Mouse (Mus musculus) kidney, embryonic 15.5 days (tissue): Measurements from ENCODE around the gene Col2a1. TPM values are rescaled to one million over a fixed set of nuclear protein-coding genes. Genes with fewer than 3 reads are reported as not detected.
A peak's percentile ranks its signal among the peaks of the same experiment; 100 is the strongest.

Source experiments
- ATAC-seq: fragments of 200-750 bp; cut with Nextera tagmentation; replicated peaks from 2 replicates; pipeline ENCODE4 v1.8.0; 2017; ENCODE audit warnings: moderate TSS enrichment; ENCODE audit not compliant: low FRiP score
- H3K27ac ChIP-seq: fragments of 300-500 bp; sonication (generic); 2 replicates; pipeline ENCODE4 v1.5.1; 2015; ENCODE audit warnings: mild to moderate bottlenecking, inconsistent platforms
- H3K27me3 ChIP-seq: fragments of 300-500 bp; sonication (generic); 2 replicates; pipeline ENCODE4 v1.6.1; 2015; ENCODE audit warnings: inconsistent platforms
- H3K36me3 ChIP-seq: fragments of 300-500 bp; sonication (generic); 2 replicates; pipeline ENCODE4 v1.6.1; 2015; ENCODE audit warnings: inconsistent platforms
- H3K4me1 ChIP-seq: fragments of 300-500 bp; sonication (generic); 2 replicates; pipeline ENCODE4 v1.6.1; 2015; ENCODE audit warnings: inconsistent platforms
- H3K4me2 ChIP-seq: fragments of 300-500 bp; sonication (generic); 2 replicates; pipeline ENCODE4 v1.6.1; 2015; ENCODE audit warnings: moderate library complexity, mild to moderate bottlenecking, inconsistent platforms
- H3K4me3 ChIP-seq: fragments of 300-500 bp; sonication (generic); replicated peaks from 2 replicates; pipeline ENCODE4 v1.5.1; 2015; ENCODE audit warnings: mild to moderate bottlenecking, inconsistent platforms
- H3K9ac ChIP-seq: fragments of 300-500 bp; sonication (generic); 2 replicates; pipeline ENCODE4 v1.6.1; 2015; ENCODE audit warnings: mild to moderate bottlenecking, inconsistent platforms
- H3K9me3 ChIP-seq: fragments of 300-500 bp; sonication (generic); replicated peaks from 2 replicates; pipeline ENCODE4 v1.6.1; 2016; ENCODE audit warnings: inconsistent platforms
- WGBS: fragments of 180-500 bp; shearing (Covaris S2); methylation state at CpG from one replicate; pipeline ENCODE4 v1.1.7; 2015; ENCODE audit warnings: mixed read lengths; 5-methylcytosine and 5-hydroxymethylcytosine counted together
- polyA plus RNA-seq: library from polyadenylated mRNA; unstranded; fragments of >200 nt; fragmentation: Nextera tagmentation; extraction: Ambion mirVana; gene quantifications from 2 replicates; pipeline ENCODE4 v1.2.1, GENCODE M21; 2015

The Col2a1 gene
- polyA plus RNA-seq, 1 experiment from 2014 or later: 18.9 TPM

DNA sequence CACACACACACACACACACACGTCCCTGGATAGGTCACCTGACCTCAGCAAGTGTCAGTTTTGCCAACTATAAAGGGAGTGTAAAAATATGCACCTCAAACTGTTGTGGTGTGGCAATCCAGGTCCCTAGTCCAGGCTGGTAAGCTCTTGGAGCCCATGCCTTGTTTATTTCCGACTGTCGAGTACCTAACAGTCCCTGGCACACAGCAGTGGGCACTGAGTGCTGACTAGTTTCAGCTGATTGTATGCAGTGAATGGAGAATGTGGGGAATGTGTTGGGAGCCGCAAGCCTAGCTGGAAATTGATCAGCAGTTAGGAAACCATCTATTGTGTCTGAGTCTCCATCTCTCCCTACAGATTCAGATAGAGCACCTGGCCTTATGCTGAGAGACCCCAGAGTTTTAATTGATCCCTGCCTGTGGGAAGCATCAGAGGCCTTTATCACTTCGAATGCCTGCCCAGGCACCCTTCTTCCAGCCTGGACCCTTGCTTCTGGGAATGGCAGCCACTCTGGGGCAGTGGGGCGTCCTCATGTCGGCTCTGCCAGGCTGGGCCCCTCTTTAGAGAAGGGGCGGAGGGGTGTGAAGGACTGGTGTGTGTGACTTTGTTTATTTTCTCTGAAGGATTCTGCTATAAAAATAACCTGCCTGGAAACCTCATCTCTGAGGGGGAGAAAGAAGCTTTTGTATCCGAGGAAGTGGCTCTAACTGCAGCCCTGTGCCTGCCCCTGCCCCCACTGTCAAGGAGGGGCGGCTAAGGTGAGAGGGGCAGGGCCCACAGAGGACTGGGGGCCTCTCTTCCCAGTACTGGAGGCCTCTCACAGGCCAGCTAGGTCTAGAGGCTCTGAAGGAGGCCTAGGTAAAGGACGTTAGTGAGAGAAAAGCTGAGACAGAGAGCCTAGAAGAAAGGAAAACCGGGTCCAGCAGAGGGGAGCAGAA is 22.7 kb upstream of the Col2a1 start:
- Histone ChIP-seq H3K27me3 (0 out of 2 replicates have a peak, but pooled peaks cover 6% of the 10 kb centered on the region), H3K36me3 (no peaks in the 10 kb centered on the region), H3K9me3 (no peaks in the 10 kb centered on the region), H3K4me1 (peaks cover 45% of the 10 kb centered on the region), H3K4me2 (no peak overlapping the region), H3K9ac (peak overlapping the region; percentile 24; the same call in 1 of the 2 replicates), H3K27ac (peak overlapping the region; percentile 76), H3K4me3 (no peak overlapping the region)
- peak; percentile 72 for ATAC-seq
- WGBS: 20% methylated on average over 12 of the region's 12 CpGs

DNA sequence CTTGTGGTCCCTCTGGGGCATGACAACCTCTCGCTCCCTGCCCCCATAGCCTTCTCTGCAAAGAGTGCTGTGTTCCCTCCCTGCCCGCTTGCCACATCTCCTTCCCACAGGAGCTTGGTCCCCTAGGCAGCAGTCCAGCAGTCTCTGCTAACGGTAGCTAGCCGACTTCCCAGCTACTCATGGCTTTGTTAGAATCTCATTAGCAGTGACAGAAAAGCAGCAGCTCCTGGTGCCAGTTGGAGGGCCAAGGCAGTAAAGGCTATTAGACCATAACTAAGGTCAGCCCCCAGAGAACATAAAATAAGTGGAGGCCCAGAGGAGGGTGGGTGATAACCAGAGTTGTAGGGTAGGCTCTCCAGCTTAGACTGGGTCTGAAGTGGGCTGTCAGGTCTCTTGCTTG is 21.1 kb upstream of the Col2a1 start:
- no peaks in the 10 kb centered on the region for H3K36me3 ChIP-seq
- ATAC-seq: peak; percentile 69
- no peak overlapping the region for H3K4me2 ChIP-seq
- 23% methylated on average over 4 of the region's 4 CpGs for WGBS
- peaks cover 55% of the 10 kb centered on the region for H3K4me1 ChIP-seq
- no peaks in the 10 kb centered on the region for H3K9me3 ChIP-seq
- H3K4me3 ChIP-seq: no peak overlapping the region
- peak overlapping the region; percentile 69 for H3K27ac ChIP-seq
- H3K9ac ChIP-seq: no peak overlapping the region
- H3K27me3 ChIP-seq: 0 out of 2 replicates have a peak, but pooled peaks cover 6% of the 10 kb centered on the region

GRCm38 (mm10) chr15:98023137-98023536 is 18.6 kb upstream of the Col2a1 start:
- H3K27me3 ChIP-seq: 0 out of 2 replicates have a peak, but pooled peaks cover 6% of the 10 kb centered on the region
- H3K4me3 ChIP-seq: no peak overlapping the region
- H3K9ac ChIP-seq: no peak overlapping the region
- peaks cover 55% of the 10 kb centered on the region for H3K4me1 ChIP-seq
- no peak overlapping the region for H3K27ac ChIP-seq
- 50% methylated on average over 3 of the region's 3 CpGs for WGBS
- no peaks in the 10 kb centered on the region for H3K9me3 ChIP-seq
- no peak overlapping the region for H3K4me2 ChIP-seq
- no peak for ATAC-seq
- H3K36me3 ChIP-seq: no peaks in the 10 kb centered on the region

DNA sequence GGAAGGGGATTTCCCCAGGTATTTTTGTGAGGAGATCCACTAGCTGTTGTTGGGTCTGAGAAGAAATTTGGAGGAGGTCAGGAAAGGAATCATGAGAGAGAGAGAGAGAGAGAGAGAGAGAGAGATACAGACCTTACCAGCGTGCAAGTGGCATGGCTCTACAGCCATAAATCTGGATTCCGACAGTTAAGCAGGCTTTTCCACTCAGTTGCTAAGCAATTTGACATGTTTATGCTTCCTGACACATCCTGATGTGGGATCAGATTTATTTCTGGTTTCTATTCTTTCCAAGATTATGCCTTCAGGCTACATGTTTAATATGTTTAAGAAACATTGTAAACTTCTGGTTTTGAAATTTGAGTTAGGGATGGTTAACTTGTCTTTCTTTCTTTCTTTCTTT is 17.4 kb upstream of the Col2a1 start:
- ATAC-seq: no peak
- Histone ChIP-seq H3K27ac (no peak overlapping the region), H3K4me1 (peaks cover 43% of the 10 kb centered on the region), H3K9ac (no peak overlapping the region), H3K9me3 (no peaks in the 10 kb centered on the region), H3K4me2 (no peak overlapping the region), H3K4me3 (no peak overlapping the region), H3K36me3 (no peaks in the 10 kb centered on the region), H3K27me3 (0 out of 2 replicates have a peak, but pooled peaks cover 6% of the 10 kb centered on the region)
- 3% methylated on average over 2 of the region's 2 CpGs for WGBS

DNA sequence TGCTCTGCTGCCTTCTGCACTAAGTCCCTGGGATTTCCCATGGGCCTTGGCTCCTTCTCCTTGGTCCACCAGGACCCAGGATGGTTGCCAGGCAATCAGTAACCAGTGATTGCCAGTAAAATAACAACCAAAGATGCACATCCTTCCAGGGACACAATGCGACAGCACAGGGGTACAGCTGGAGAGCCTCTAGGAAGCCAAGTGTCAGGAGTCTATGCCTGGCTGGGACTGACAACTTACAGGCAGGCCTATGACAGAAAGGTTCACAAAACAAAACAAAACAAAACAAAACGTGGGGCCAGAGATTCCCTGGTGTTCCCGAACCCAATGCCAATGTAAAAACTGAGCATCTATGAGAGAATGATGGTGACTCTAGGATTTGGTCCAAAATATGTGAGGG is 14.6 kb upstream of the Col2a1 start:
- no peak for ATAC-seq
- Histone ChIP-seq H3K4me3 (no peak overlapping the region), H3K27me3 (no peaks in the 10 kb centered on the region), H3K36me3 (no peaks in the 10 kb centered on the region), H3K27ac (no peak overlapping the region), H3K9me3 (no peaks in the 10 kb centered on the region), H3K4me1 (peaks cover 19% of the 10 kb centered on the region), H3K4me2 (no peak overlapping the region), H3K9ac (no peak overlapping the region)
- 58% methylated on average over 3 of the region's 3 CpGs for WGBS

DNA sequence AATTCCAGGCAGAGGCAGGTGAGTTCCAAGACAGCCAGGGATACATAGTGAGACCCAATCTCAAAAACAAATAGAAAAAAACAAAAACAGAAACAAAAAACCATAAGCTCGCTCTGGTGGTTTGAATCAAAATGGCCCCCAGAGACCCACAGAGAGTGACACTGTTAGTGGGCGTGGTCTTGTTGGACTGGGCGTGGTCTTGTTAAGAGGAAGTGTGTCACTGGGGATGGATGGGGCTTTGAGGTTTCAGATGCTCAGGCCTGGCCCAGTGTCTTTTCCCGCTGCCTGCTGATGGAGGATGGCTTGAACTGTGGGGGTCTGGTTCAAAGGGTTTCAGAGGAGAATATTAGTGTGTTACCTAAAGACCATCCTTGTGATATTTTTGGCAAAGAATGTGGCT is 13.4 kb upstream of the Col2a1 start:
- Histone ChIP-seq H3K4me1 (peaks cover 15% of the 10 kb centered on the region), H3K4me2 (no peak overlapping the region)
- WGBS: 80% methylated on average over 4 of the region's 4 CpGs

GRCm38 (mm10) chr15:98012810-98013209 is 8.3 kb upstream of the Col2a1 start:
- no peak overlapping the region for H3K4me3 ChIP-seq
- peaks cover 5% of the 10 kb centered on the region; the same call in 1 of the 2 replicates for H3K4me1 ChIP-seq
- no peak overlapping the region for H3K4me2 ChIP-seq
- 75% methylated on average over 6 of the region's 6 CpGs for WGBS
- no peak overlapping the region for H3K9ac ChIP-seq
- no peak overlapping the region for H3K27ac ChIP-seq
- no peaks in the 10 kb centered on the region for H3K9me3 ChIP-seq
- ATAC-seq: no peak
- H3K27me3 ChIP-seq: peaks cover 18% of the 10 kb centered on the region
- H3K36me3 ChIP-seq: no peaks in the 10 kb centered on the region

More for the DNA sequence above, 13.4 kb upstream of the Col2a1 start:
- no peaks in the 10 kb centered on the region for H3K9me3 ChIP-seq
- ATAC-seq: no peak
- no peak overlapping the region for H3K4me3 ChIP-seq
- H3K27ac ChIP-seq: no peak overlapping the region
- H3K36me3 ChIP-seq: no peaks in the 10 kb centered on the region
- H3K9ac ChIP-seq: no peak overlapping the region
- no peaks in the 10 kb centered on the region for H3K27me3 ChIP-seq

DNA sequence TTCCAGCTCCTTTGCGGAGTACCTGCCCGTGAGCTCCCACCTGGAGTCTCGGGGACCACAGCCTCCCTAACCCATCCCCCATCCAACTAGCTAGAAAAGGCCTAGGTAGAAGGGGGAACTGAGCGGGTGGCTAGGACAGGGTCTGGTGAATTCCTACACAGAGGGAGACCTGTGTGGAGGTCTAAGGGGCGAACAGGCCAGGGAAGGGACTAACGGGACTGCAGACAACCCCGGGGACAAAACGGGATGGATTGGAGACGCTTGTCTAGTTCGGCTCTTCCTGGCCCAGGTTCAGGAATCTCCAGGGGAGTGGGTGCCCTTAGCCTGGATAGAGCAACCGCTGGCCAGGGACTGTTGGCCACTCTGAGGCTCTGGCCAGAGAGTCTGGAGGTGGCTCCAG is 686 bp upstream of the Col2a1 start:
- no peak overlapping the region for H3K27ac ChIP-seq
- WGBS: 16% methylated on average over 11 of the region's 11 CpGs
- H3K9me3 ChIP-seq: no peaks in the 10 kb centered on the region
- H3K4me1 ChIP-seq: peaks cover 52% of the 10 kb centered on the region
- H3K9ac ChIP-seq: peak overlapping the region; percentile 46; the same call in 1 of the 2 replicates
- peaks cover 84% of the 10 kb centered on the region for H3K27me3 ChIP-seq
- ATAC-seq: no peak
- H3K4me3 ChIP-seq: peak overlapping the region; percentile 44
- no peaks in the 10 kb centered on the region for H3K36me3 ChIP-seq
- H3K4me2 ChIP-seq: peak overlapping the region; percentile 79

DNA sequence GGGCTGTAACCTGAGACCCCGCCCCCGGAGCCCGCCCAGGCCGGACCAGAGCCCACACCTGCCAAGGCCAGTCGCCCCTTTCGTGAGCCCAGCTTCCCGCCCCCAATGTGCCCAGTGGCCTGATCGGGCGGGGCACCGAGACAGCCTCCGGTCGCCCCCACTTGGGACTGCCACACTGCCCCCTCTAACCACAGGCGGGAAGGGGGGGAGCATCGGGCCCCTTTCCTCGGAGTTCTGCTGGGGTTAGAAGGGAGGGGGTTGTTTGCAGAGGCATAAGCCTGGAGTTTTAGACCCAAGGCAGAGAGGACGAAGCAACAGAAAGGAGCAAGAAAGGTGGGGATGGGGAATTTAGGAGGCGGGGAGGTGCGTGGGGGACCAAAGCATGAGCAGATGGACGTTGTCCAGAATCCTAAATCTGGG is 255 bp upstream of the Col2a1 start:
- WGBS: 1% methylated on average over 19 of the region's 19 CpGs
- Histone ChIP-seq H3K9me3 (no peaks in the 10 kb centered on the region), H3K4me2 (peak overlapping the region; percentile 79), H3K27ac (no peak overlapping the region), H3K4me3 (peak overlapping the region; percentile 44), H3K9ac (peak overlapping the region; percentile 46), H3K36me3 (no peaks in the 10 kb centered on the region), H3K4me1 (peaks cover 54% of the 10 kb centered on the region), H3K27me3 (peaks cover 85% of the 10 kb centered on the region)
- peak; percentile 9; the same call in 1 of the 2 replicates for ATAC-seq

- H3K9ac ChIP-seq: 0 out of 2 replicates have a peak overlapping the region, but pooled peaks have one; percentile 5
- under 1% methylated on average over 42 of the region's 42 CpGs for WGBS
- peaks cover 55% of the 10 kb centered on the region for H3K4me1 ChIP-seq
- ATAC-seq: peak; percentile 13; the same call in 1 of the 2 replicates
- H3K4me2 ChIP-seq: peak overlapping the region; percentile 79
- no peaks in the 10 kb centered on the region for H3K36me3 ChIP-seq
- peaks cover 97% of the 10 kb centered on the region for H3K27me3 ChIP-seq
- H3K4me3 ChIP-seq: peak overlapping the region; percentile 44
- no peaks in the 10 kb centered on the region for H3K9me3 ChIP-seq
- H3K27ac ChIP-seq: 0 out of 2 replicates have a peak overlapping the region, but pooled peaks have one; percentile 25
Measured at GRCm38 (mm10) chr15:98002991-98003821, 1.3 kb downstream of the Col2a1 start.

DNA sequence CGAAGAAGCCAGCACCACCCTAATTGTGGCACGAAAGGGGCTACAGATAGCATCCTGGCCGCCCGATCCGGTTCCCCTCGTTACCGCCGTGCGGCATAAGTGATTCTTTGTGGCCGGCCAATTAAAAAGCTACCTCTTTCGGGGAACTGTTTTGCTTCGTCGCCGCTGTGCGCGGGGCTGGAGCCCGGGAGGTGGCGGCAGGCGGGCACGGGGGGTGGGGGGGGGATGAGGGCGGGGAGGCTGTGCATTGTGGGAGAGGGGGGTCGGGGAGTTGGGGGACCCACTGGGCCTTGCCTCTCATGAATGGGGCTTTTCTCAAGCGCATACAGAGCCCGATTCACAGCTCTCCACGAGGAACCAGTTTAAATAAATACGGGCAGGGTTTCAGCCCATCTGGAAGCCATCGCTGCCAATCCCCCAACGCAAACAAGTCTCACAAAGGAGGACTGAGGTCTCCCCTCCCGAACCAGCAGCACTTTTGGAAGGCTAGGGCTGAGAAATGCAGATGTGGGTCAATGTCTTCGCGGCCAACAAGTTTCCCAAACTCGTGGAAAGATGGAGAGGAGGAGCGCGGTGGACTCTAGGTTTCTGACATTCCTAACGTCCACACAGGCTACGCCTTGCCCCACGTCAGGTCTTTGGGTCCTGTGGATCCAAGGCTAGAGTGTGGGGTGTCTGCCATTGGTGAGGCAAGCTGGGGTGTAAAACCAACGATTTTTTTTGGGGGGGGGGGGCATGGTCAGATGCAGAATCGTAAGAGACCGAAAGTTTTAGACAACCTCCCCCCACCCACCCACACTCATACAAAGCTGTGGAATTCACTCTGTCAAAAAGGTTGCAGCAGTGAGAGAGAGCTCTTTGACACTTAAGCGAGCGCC is 2.1 kb downstream of the Col2a1 start:
- Histone ChIP-seq H3K4me1 (peaks cover 55% of the 10 kb centered on the region), H3K4me2 (peak overlapping the region; percentile 79), H3K4me3 (peak overlapping the region; percentile 44), H3K9ac (peak overlapping the region; percentile 1; the same call in 1 of the 2 replicates), H3K27me3 (peaks cover 100% of the 10 kb centered on the region), H3K9me3 (no peaks in the 10 kb centered on the region), H3K27ac (peak overlapping the region; percentile 11), H3K36me3 (peaks cover 3% of the 10 kb centered on the region; the same call in 1 of the 2 replicates)
- ATAC-seq: 0 out of 2 replicates have a peak, but pooled peaks have one; percentile 3
- under 1% methylated on average over 42 of the region's 42 CpGs for WGBS
